Mouse (Mus musculus) CH12.LX (cell line): ENCODE results near the gene Tubg1. TPM values are rescaled to one million over a fixed set of nuclear protein-coding genes. Genes with fewer than 3 reads are reported as not detected.

Source experiments
- DNase-seq: peaks from one replicate; pipeline ENCODE4 v3.0.0-alpha.2; 2013; ENCODE audit errors: extremely low read depth
- H3K27ac ChIP-seq: 2 replicates; pipeline ENCODE4 v1.5.1; 2012; ENCODE audit warnings: low read depth, mild to moderate bottlenecking, control low read depth, moderate library complexity; ENCODE audit not compliant: insufficient read depth
- H3K27me3 ChIP-seq: replicated peaks from 2 replicates; pipeline ENCODE3; 2012; ENCODE audit warnings: inconsistent platforms
- H3K36me3 ChIP-seq, 2 experiments: replicated peaks in 1 of 2; 2 replicates each; pipeline versions ENCODE3 to v1.6.1; 2012; ENCODE audit warnings: inconsistent platforms in 1 of 2, low read length in 1 of 2, mild to moderate bottlenecking in 1 of 2, mixed read lengths in 1 of 2, moderate library complexity in 1 of 2; ENCODE audit not compliant: control insufficient read depth in 1 of 2, insufficient read depth in 1 of 2
- H3K4me1 ChIP-seq, 2 experiments: 2 replicates each; pipeline ENCODE4 v1.6.1; 2012; ENCODE audit warnings: inconsistent platforms in 1 of 2, moderate library complexity in 1 of 2; ENCODE audit not compliant: insufficient read depth in 2 of 2, control insufficient read depth in 1 of 2
- H3K4me2 ChIP-seq: 2 replicates; pipeline ENCODE4 v1.6.1; 2012; ENCODE audit warnings: low read depth, mild to moderate bottlenecking, control low read depth; ENCODE audit not compliant: poor library complexity, insufficient read depth, severe bottlenecking
- H3K4me3 ChIP-seq, 3 experiments: fragments of 150-350 bp in 1 of 3; sonication (generic) in 1 of 3; replicated peaks in 1 of 3; 2 replicates each; pipeline versions ENCODE3 to v1.5.1; 2011 to 2012; ENCODE audit warnings: low read depth in 2 of 3, low read length in 2 of 3, mild to moderate bottlenecking in 2 of 3, moderate library complexity in 2 of 3, control low read depth in 1 of 3, improper control_type of control experiment in 1 of 3, inconsistent platforms in 1 of 3, mixed read lengths in 1 of 3; ENCODE audit not compliant: poor library complexity in 1 of 3
- H3K79me2 ChIP-seq: replicated peaks from 2 replicates; pipeline ENCODE4 v1.6.1; 2012; ENCODE audit warnings: mild to moderate bottlenecking, moderate library complexity; ENCODE audit not compliant: control insufficient read depth, poor library complexity, insufficient read depth, severe bottlenecking; ENCODE audit errors: extremely low read depth
- H3K9ac ChIP-seq: 2 replicates; pipeline ENCODE4 v1.6.1; 2012; ENCODE audit warnings: low read depth, mild to moderate bottlenecking, control low read depth, moderate library complexity; ENCODE audit not compliant: insufficient read depth
- H3K9me3 ChIP-seq: replicated peaks from 2 replicates; pipeline ENCODE3; 2012; ENCODE audit warnings: low read length, inconsistent platforms, mixed read lengths
- BHLHE40 ChIP-seq: IDR thresholded peaks from 2 replicates; pipeline ENCODE4 v1.6.1; 2011; ENCODE audit warnings: mild to moderate bottlenecking, low read depth, low read length, improper control_type of control experiment
- CHD1 ChIP-seq: IDR thresholded peaks from 2 replicates; pipeline ENCODE4 v1.6.1; 2012; ENCODE audit warnings: low read depth, low read length, improper control_type of control experiment, inconsistent platforms
- CHD2 ChIP-seq: IDR thresholded peaks from 2 replicates; pipeline ENCODE4 v1.6.1; 2011; ENCODE audit warnings: low read length, improper control_type of control experiment
- CTCF ChIP-seq, 2 experiments: IDR thresholded peaks in 1 of 2; conservative IDR thresholded peaks in 1 of 2; 2 replicates each; pipeline ENCODE4 v1.5.1; 2011 to 2012; ENCODE audit warnings: low read depth in 2 of 2, low read length in 2 of 2, improper control_type of control experiment in 1 of 2, inconsistent platforms in 1 of 2, mild to moderate bottlenecking in 1 of 2, moderate library complexity in 1 of 2
- E2F4 ChIP-seq: IDR thresholded peaks from 2 replicates; pipeline ENCODE4 v1.6.1; 2011; ENCODE audit warnings: low read depth, low read length, improper control_type of control experiment; ENCODE audit not compliant: insufficient replicate concordance
- ELF1 ChIP-seq: IDR thresholded peaks from 2 replicates; pipeline ENCODE4 v1.6.1; 2014; ENCODE audit warnings: low read depth, mild to moderate bottlenecking, inconsistent platforms, low read length, improper control_type of control experiment
- EP300 ChIP-seq: IDR thresholded peaks from 2 replicates; pipeline ENCODE4 v1.6.1; 2011; ENCODE audit warnings: low read length, improper control_type of control experiment
- ETS1 ChIP-seq: conservative IDR thresholded peaks from 2 replicates; pipeline ENCODE4 v1.6.1; 2012; ENCODE audit warnings: low read depth, mild to moderate bottlenecking, inconsistent platforms, low read length, improper control_type of control experiment, moderate library complexity
- JUN ChIP-seq: IDR thresholded peaks from 2 replicates; pipeline ENCODE4 v1.6.1; 2011; ENCODE audit warnings: low read depth, mild to moderate bottlenecking, low read length, improper control_type of control experiment, moderate library complexity; ENCODE audit not compliant: insufficient read depth
- JUND ChIP-seq: conservative IDR thresholded peaks from 2 replicates; pipeline ENCODE4 v1.6.1; 2011; ENCODE audit warnings: low read depth, low read length, improper control_type of control experiment
- KAT2A ChIP-seq: IDR thresholded peaks from 2 replicates; pipeline ENCODE4 v1.6.1; 2012; ENCODE audit warnings: low read length, improper control_type of control experiment, inconsistent platforms; ENCODE audit not compliant: insufficient replicate concordance
- MEF2A ChIP-seq: IDR thresholded peaks from 2 replicates; pipeline ENCODE4 v1.6.1; 2014; ENCODE audit warnings: low read depth, mild to moderate bottlenecking, inconsistent platforms, low read length, improper control_type of control experiment, borderline replicate concordance
- PAX5 ChIP-seq: IDR thresholded peaks from 2 replicates; pipeline ENCODE4 v1.6.1; 2012; ENCODE audit warnings: low read length, inconsistent platforms, mixed read lengths
- RAD21 ChIP-seq: IDR thresholded peaks from 2 replicates; pipeline ENCODE4 v1.6.1; 2011; ENCODE audit warnings: low read depth, mild to moderate bottlenecking, low read length, improper control_type of control experiment, moderate library complexity
- SIN3A ChIP-seq: IDR thresholded peaks from 2 replicates; pipeline ENCODE4 v1.6.1; 2012; ENCODE audit warnings: low read length, improper control_type of control experiment, inconsistent platforms
- SMC3 ChIP-seq: IDR thresholded peaks from 2 replicates; pipeline ENCODE4 v1.6.1; 2011; ENCODE audit warnings: low read depth, low read length, improper control_type of control experiment
- TCF12 ChIP-seq: IDR thresholded peaks from 2 replicates; pipeline ENCODE4 v1.6.1; 2014; ENCODE audit warnings: low read depth, mild to moderate bottlenecking, inconsistent platforms, low read length, improper control_type of control experiment
- UBTF ChIP-seq: IDR thresholded peaks from 2 replicates; pipeline ENCODE4 v1.6.1; 2012; ENCODE audit warnings: low read depth, mild to moderate bottlenecking, inconsistent platforms, low read length, improper control_type of control experiment, moderate library complexity
- USF1 ChIP-seq: IDR thresholded peaks from 2 replicates; pipeline ENCODE4 v1.6.1; 2014; ENCODE audit warnings: low read depth, mild to moderate bottlenecking, inconsistent platforms, low read length, improper control_type of control experiment
- USF2 ChIP-seq: conservative IDR thresholded peaks from 2 replicates; pipeline ENCODE4 v1.6.1; 2011; ENCODE audit warnings: low read depth, low read length, improper control_type of control experiment
- ZC3H11A ChIP-seq: IDR thresholded peaks from 2 replicates; pipeline ENCODE4 v1.6.1; 2012; ENCODE audit warnings: low read depth, mild to moderate bottlenecking, inconsistent platforms, low read length, improper control_type of control experiment
- dilution Hi-C: fragments of 300-500 bp; cut with MboI; formaldehyde crosslinking; loops from 2 replicates; pipeline ENCODE4 v1.14.3; 2020; ENCODE audit warnings: low sequenced_read_pairs; ENCODE audit not compliant: extremely low pct_unique_long_range_greater_than_20kb, extremely low pct_ligation_motif_present
- in situ Hi-C: fragments of 300-500 bp; cut with MboI; formaldehyde crosslinking; loops from 3 replicates; pipeline ENCODE4 v1.14.3; 2019; ENCODE audit warnings: low sequenced_read_pairs, low pct_ligation_motif_present, low pct_unique_long_range_greater_than_20kb, mixed read lengths
- polyA plus RNA-seq: library from polyadenylated mRNA; unstranded; fragments of >175 nt; gene quantifications from 2 replicates; pipeline ENCODE4 v1.2.1, GENCODE M21; 2012; ENCODE audit warnings: low read depth; ENCODE audit not compliant: insufficient read length
- total RNA-seq, 2 experiments: library from RNA; depleted of rRNA; stranded (reverse); fragments of 300-350 nt in 1 of 2; fragments of >200 nt in 1 of 2; gene quantifications; 2 replicates each; pipeline ENCODE4 v1.2.3; 2012 to 2014

The Tubg1 gene
- total and polyA plus RNA-seq, 3 experiments: 57.4 to 190 (median 108) TPM

DNA sequence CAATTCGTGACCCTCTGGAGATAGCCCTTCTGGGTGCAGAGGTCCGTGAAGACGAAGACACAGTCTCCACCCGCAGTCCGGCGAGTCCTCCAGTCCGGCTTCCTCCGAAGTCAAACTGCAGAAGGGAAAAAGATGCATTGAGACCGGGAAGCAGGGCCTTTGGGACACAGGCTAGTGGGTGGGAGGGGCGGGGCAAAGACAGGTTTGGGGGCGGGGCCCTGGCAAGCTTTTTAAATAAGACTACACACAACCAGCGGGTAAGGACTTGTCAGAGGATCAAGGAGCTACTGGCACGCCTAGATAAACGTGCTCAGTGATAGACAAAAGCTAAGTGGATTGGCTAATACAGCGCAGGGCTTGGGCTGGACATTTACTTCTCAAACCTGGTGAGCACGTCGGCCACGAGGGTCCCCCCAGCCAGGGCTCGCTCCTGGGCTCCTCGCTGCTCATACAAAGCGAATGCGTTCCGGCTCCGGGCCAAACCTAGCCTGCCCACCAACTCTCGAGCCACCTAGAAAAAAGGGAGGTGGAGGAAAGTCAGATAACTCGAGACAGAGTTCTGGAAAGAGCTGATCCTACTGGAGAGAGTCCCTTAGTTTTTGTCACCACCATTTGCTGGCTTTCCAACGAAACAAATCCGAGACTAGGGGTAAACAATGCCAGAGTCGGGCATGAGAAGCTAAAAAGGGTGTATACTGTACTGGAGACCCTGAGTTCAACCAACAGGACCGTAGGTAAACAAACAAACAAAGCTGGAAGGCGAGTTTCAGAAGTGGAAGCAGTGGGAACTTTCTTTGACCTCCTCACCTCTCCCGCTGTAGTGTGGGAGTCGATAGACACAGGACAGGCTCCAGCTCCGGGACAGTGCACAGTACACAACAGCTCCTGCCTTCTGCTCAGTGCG is 45.2 kb downstream of the Tubg1 start:
- H3K4me2 ChIP-seq: no peak overlapping the region
- H3K79me2 ChIP-seq: peaks cover 4% of the 10 kb centered on the region; the same call in 1 of the 2 replicates
- H3K27me3 ChIP-seq: peaks cover 1% of the 10 kb centered on the region
- H3K27ac ChIP-seq: no peak overlapping the region
- H3K4me3 ChIP-seq: no peak overlapping the region
- in situ Hi-C loops: no loop called here
- H3K9me3 ChIP-seq: no peaks in the 10 kb centered on the region
- H3K9ac ChIP-seq: no peak overlapping the region
- H3K36me3 ChIP-seq: peaks cover 66 to 74% of the 10 kb centered on the region in 2 experiments
- dilution Hi-C loops: no loop called here
- no peak for TF ChIP-seq ELF1
- TF ChIP-seq MEF2A: no peak
- no peak for TF ChIP-seq KAT2A
- no peak for TF ChIP-seq CHD2
- TF ChIP-seq CHD1: no peak
- no peak for TF ChIP-seq UBTF
- no peak for TF ChIP-seq CTCF (conservative IDR thresholded peaks at IDR 0.05 in 1 of 2, IDR thresholded peaks at IDR 0.05 in 1 of 2; ENCODE audit: low read depth in 2 of 2, low read length in 2 of 2)
- TF ChIP-seq JUND: no peak
- TF ChIP-seq USF2: no peak
- no peak for TF ChIP-seq USF1
- no peak for TF ChIP-seq SMC3
- no peak for TF ChIP-seq EP300
- no peak for TF ChIP-seq PAX5
- TF ChIP-seq TCF12: no peak
- TF ChIP-seq ZC3H11A: no peak
- no peak for TF ChIP-seq E2F4
- H3K4me1 ChIP-seq: peaks cover 0 to 14% of the 10 kb centered on the region in 2 experiments; a peak in 2 of 4 replicates
- DNase-seq: no peak

DNA sequence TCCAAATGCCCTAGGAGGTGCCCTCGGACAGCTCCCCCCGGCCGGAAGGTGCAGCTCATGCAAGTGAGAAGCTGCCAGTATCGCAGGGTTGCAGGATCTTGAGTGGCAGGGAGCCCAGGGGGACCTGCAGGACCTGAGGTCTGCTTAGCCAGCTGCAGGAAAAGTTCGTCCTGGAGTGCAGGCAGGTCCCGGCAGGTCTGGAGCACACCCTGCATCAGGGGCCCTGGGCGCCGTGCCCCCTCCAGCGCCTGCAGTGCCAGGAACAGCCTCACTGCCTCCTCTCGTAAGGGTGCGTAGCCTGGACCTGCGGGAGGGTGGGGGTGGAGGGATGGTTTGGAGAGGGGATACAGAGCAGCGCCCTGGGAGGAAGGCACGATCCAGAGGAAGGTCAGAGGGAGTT is 46.6 kb downstream of the Tubg1 start:
- no peaks in the 10 kb centered on the region for H3K9me3 ChIP-seq
- dilution Hi-C loops (no loop called here), in situ Hi-C loops (no loop called here)
- no peak for DNase-seq
- H3K27ac ChIP-seq: no peak overlapping the region
- no peak overlapping the region for H3K4me2 ChIP-seq
- H3K4me3 ChIP-seq: no peak overlapping the region
- H3K4me1 ChIP-seq: peaks cover 0 to 23% of the 10 kb centered on the region in 2 experiments; a peak in 3 of 4 replicates
- peaks cover 10% of the 10 kb centered on the region; the same call in 1 of the 2 replicates for H3K79me2 ChIP-seq
- peaks cover 9% of the 10 kb centered on the region for H3K27me3 ChIP-seq
- TF ChIP-seq BHLHE40 (no peak), SIN3A (no peak), JUND (no peak), JUN (no peak), ELF1 (no peak), ETS1 (no peak), UBTF (no peak), USF1 (no peak), E2F4 (no peak), ZC3H11A (no peak), RAD21 (no peak)
- H3K36me3 ChIP-seq: peaks cover 54 to 67% of the 10 kb centered on the region in 2 experiments
- no peak overlapping the region for H3K9ac ChIP-seq
